In the genomic region with DNA sequence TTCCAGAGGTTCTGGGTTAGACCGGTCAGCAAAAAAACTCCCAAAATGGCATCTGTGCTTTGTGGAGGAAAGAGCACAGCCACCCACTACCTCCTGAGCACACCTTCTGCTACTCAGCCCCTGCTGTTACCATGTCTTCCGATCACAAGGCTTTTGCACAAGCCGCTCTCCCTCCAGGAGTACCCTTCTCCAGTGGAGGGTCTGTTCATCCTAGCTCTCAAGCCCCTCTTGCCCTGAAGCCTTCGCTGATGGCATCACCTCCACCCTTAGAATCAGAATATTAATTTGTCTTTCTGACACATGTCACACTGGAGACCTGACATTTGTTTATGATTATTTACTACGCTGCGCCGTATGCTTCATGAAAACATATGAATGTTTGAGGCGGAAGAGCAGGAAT, we compare ENCODE assay signal across 9 mouse cellular contexts. TPM values are rescaled to one million over a fixed set of nuclear protein-coding genes. Genes with fewer than 3 reads are reported as not detected.
A peak's percentile ranks its signal among the peaks of the same experiment; 100 is the strongest.
DNase-seq lines count a peak whose midpoint lies in the region; ATAC-seq and TF ChIP-seq lines count a peak whose summit lies in the region.
"Had no signal": no experiment of that assay in that cellular context is flagged by ENCODE, and none has a peak within 500 bp of the region (broad histone marks: within the 10 kb centered on the region; RNA-seq: fewer than 3 reads in every experiment).

No protein-coding gene starts in this region.

- no peaks in the 10 kb centered on the region for H3K9me3 ChIP-seq in heart, embryonic 14.5 days (ENCODE audit: control insufficient read depth, low read length)
- H3K9me3 ChIP-seq in hindbrain, embryonic 11.5 days (ENCODE audit: control insufficient read depth, low read length), result no peaks in the 10 kb centered on the region
- no peaks in the 10 kb centered on the region for H3K9me3 ChIP-seq in midbrain, embryonic 11.5 days (ENCODE audit: control insufficient read depth, low read length)

- intact Hi-C loops in heart, postnatal 10 days (cut with DNase I), result no loop called here

- no peak for DNase-seq in heart, postnatal 10 days
- no peak for DNase-seq in hindbrain, embryonic 11.5 days (ENCODE audit: low spot score)
- DNase-seq in midbrain, embryonic 11.5 days (ENCODE audit: low spot score, missing footprints), result peak; percentile 90
- no peak for DNase-seq in cerebellum, adult 9-10 months
- no peak for DNase-seq in layer of hippocampus, adult 18-20 months (ENCODE audit: low spot score in 2 of 2)
- no peak for DNase-seq in left cerebral cortex, adult 18-20 months (ENCODE audit: low spot score in 2 of 2)

- TF ChIP-seq CTCF in bone marrow, adult 2 months (IDR thresholded peaks at IDR 0.05; ENCODE audit: control insufficient read depth, insufficient read depth, low read length), result no peak

- no peaks in the 10 kb centered on the region for H3K36me3 ChIP-seq in heart, embryonic 14.5 days (ENCODE audit: control insufficient read depth, insufficient read depth, low read length)
- no peaks in the 10 kb centered on the region for H3K36me3 ChIP-seq in hindbrain, embryonic 11.5 days (ENCODE audit: control insufficient read depth, insufficient read depth, low read length)
- H3K36me3 ChIP-seq in midbrain, embryonic 11.5 days (ENCODE audit: control insufficient read depth, insufficient read depth, low read length), result no peaks in the 10 kb centered on the region

- H3K4me3 ChIP-seq in heart, embryonic 14.5 days (ENCODE audit: control insufficient read depth in 1 of 2, insufficient read depth in 1 of 2, low read depth in 1 of 2, low read length in 2 of 2), result peak overlapping the region; percentile 74 to 86
- H3K4me3 ChIP-seq in bone marrow, adult 2 months (replicated peaks; ENCODE audit: control insufficient read depth, low read depth, low read length), result peak overlapping the region; percentile 21
- H3K4me3 ChIP-seq in hindbrain, embryonic 11.5 days (ENCODE audit: low read depth, low read length), result peak overlapping the region; percentile 74
- peak overlapping the region; percentile 66 for H3K4me3 ChIP-seq in midbrain, embryonic 11.5 days (ENCODE audit: low read depth, low read length)

- H3K9ac ChIP-seq in heart, embryonic 14.5 days (ENCODE audit: low read length), result peak overlapping the region; percentile 86
- H3K9ac ChIP-seq in hindbrain, embryonic 11.5 days (ENCODE audit: low read depth, low read length), result peak overlapping the region; percentile 83
- H3K9ac ChIP-seq in midbrain, embryonic 11.5 days (ENCODE audit: low read length), result peak overlapping the region; percentile 88

- WGBS in heart, embryonic 14.5 days, result 28% methylated on average over 8 of the region's 8 CpGs
- WGBS in bone marrow, adult 2 months, result 35% methylated on average over 8 of the region's 8 CpGs
- 23% methylated on average over 8 of the region's 8 CpGs for WGBS in hindbrain, embryonic 11.5 days
- WGBS in midbrain, embryonic 11.5 days, result 26% methylated on average over 8 of the region's 8 CpGs

- TF ChIP-seq POLR2A in bone marrow, adult 2 months (IDR thresholded peaks at IDR 0.05; ENCODE audit: borderline replicate concordance, control insufficient read depth, low read depth, low read length), result no peak

- peak overlapping the region; percentile 82 for H3K4me2 ChIP-seq in heart, embryonic 14.5 days (ENCODE audit: low read length)
- peak overlapping the region; percentile 95 for H3K4me2 ChIP-seq in hindbrain, embryonic 11.5 days (replicated peaks; ENCODE audit: low read depth, low read length)
- H3K4me2 ChIP-seq in midbrain, embryonic 11.5 days, result peak overlapping the region; percentile 91

- H3K27ac ChIP-seq in heart, embryonic 14.5 days (replicated peaks in 1 of 2; ENCODE audit: control insufficient read depth in 1 of 2, insufficient read depth in 1 of 2, low read depth in 2 of 2, low read length in 2 of 2), result peak overlapping the region; percentile 86 to 90; a peak in 3 of 4 replicates
- H3K27ac ChIP-seq in bone marrow, adult 2 months (ENCODE audit: control insufficient read depth, insufficient read depth, low read depth, low read length, poor library complexity), result no peak overlapping the region
- H3K27ac ChIP-seq in hindbrain, embryonic 11.5 days (ENCODE audit: low read depth, low read length), result no peak overlapping the region
- no peak overlapping the region for H3K27ac ChIP-seq in midbrain, embryonic 11.5 days (ENCODE audit: low read depth, low read length)

- peaks cover 12 to 15% of the 10 kb centered on the region in 2 experiments for H3K4me1 ChIP-seq in heart, embryonic 14.5 days (ENCODE audit: control insufficient read depth in 2 of 2, insufficient read depth in 2 of 2, low read length in 2 of 2)
- no peaks in the 10 kb centered on the region for H3K4me1 ChIP-seq in bone marrow, adult 2 months (ENCODE audit: control insufficient read depth, insufficient read depth, low read length)
- peaks cover 5% of the 10 kb centered on the region for H3K4me1 ChIP-seq in hindbrain, embryonic 11.5 days (replicated peaks; ENCODE audit: control insufficient read depth, insufficient read depth, low read length)
- H3K4me1 ChIP-seq in midbrain, embryonic 11.5 days (ENCODE audit: control insufficient read depth, insufficient read depth, low read length), result peaks cover 9% of the 10 kb centered on the region

- ATAC-seq in heart, embryonic 14.5 days (ENCODE audit: insufficient number of reproducible peaks, insufficient read depth, low FRiP score, low read depth), result no peak
- ATAC-seq in hindbrain, embryonic 11.5 days (ENCODE audit: low FRiP score), result peak; percentile 31
- 0 out of 2 replicates have a peak, but pooled peaks have one; percentile 20 for ATAC-seq in midbrain, embryonic 11.5 days (ENCODE audit: low FRiP score)

- H3K27me3 ChIP-seq in heart, embryonic 14.5 days (ENCODE audit: control insufficient read depth, insufficient read depth, low read length), result 0 out of 2 replicates have a peak, but pooled peaks cover 3% of the 10 kb centered on the region
- peaks cover 5% of the 10 kb centered on the region; the same call in 1 of the 2 replicates for H3K27me3 ChIP-seq in hindbrain, embryonic 11.5 days (ENCODE audit: control insufficient read depth, insufficient read depth, low read length)
- peaks cover 7% of the 10 kb centered on the region; the same call in 1 of the 2 replicates for H3K27me3 ChIP-seq in midbrain, embryonic 11.5 days (ENCODE audit: control insufficient read depth, insufficient read depth, low read length)

RNA-seq across cellular contexts. Expression of gene Cluh, which starts 11.8 kb away (rescaled TPM):
- 39.7 and 43.1 TPM in 2 replicates for polyA plus RNA-seq in heart, embryonic 14.5 days (2014; fragmentation: Nextera tagmentation; extraction: Ambion mirVana)
- total RNA-seq in heart, postnatal 10 days (2021), result 100 to 1,000 TPM; 234 to 237 TPM
- polyA plus RNA-seq in bone marrow, adult 2 months (2011; ENCODE audit: insufficient read depth, insufficient read length, low replicate concordance, missing spikeins), result 15.7 and 34.1 TPM in 2 replicates
- polyA plus RNA-seq in hindbrain, embryonic 11.5 days (2014; fragmentation: Nextera tagmentation; extraction: Ambion mirVana), result 8.0 and 8.9 TPM in 2 replicates
- polyA plus RNA-seq in midbrain, embryonic 11.5 days (2014; fragmentation: Nextera tagmentation; extraction: Ambion mirVana), result 9.2 and 10.8 TPM in 2 replicates
- 10 to 100 TPM; 73.7 to 73.9 TPM for total RNA-seq in layer of hippocampus, adult 18-20 months (2021)
- total RNA-seq in left cerebral cortex, adult 18-20 months (2021), result 10 to 100 TPM; 69.0 to 71.1 TPM

RNA-seq across cellular contexts. Expression of gene Ccdc92b, which starts 18.1 kb away (rescaled TPM):
- 0.32 and 0.67 TPM in 2 replicates for polyA plus RNA-seq in heart, embryonic 14.5 days (2014; fragmentation: Nextera tagmentation; extraction: Ambion mirVana)
- total RNA-seq in heart, postnatal 10 days (2021), result under 1 TPM; 0.45 to 0.52 TPM
- 8.2 and 9.7 TPM in 2 replicates for polyA plus RNA-seq in bone marrow, adult 2 months (2011; ENCODE audit: insufficient read depth, insufficient read length, low replicate concordance, missing spikeins)
- 1.2 and 1.7 TPM in 2 replicates for polyA plus RNA-seq in hindbrain, embryonic 11.5 days (2014; fragmentation: Nextera tagmentation; extraction: Ambion mirVana)
- polyA plus RNA-seq in midbrain, embryonic 11.5 days (2014; fragmentation: Nextera tagmentation; extraction: Ambion mirVana), result 1.1 and 1.6 TPM in 2 replicates
- total RNA-seq in layer of hippocampus, adult 18-20 months (2021), result 10 to 100 TPM; 26.5 to 27.8 TPM
- total RNA-seq in left cerebral cortex, adult 18-20 months (2021), result 10 to 100 TPM; 34.2 to 35.5 TPM
- total RNA-seq: neutrophil, adult 5-6 weeks had no signal

RNA-seq across cellular contexts. Expression of gene Rap1gap2, which starts 26.8 kb away (rescaled TPM):
- 4.3 and 4.7 TPM in 2 replicates for polyA plus RNA-seq in heart, embryonic 14.5 days (2014; fragmentation: Nextera tagmentation; extraction: Ambion mirVana)
- 10 to 100 TPM; 62.1 to 64.6 TPM for total RNA-seq in heart, postnatal 10 days (2021)
- polyA plus RNA-seq in bone marrow, adult 2 months (2011; ENCODE audit: insufficient read depth, insufficient read length, low replicate concordance, missing spikeins), result 3.4 and 9.9 TPM in 2 replicates
- polyA plus RNA-seq in hindbrain, embryonic 11.5 days (2014; fragmentation: Nextera tagmentation; extraction: Ambion mirVana), result 2.7 and 3.1 TPM in 2 replicates
- 2.5 TPM in 2 replicates for polyA plus RNA-seq in midbrain, embryonic 11.5 days (2014; fragmentation: Nextera tagmentation; extraction: Ambion mirVana)
- total RNA-seq in layer of hippocampus, adult 18-20 months (2021), result 100 to 1,000 TPM; 125 to 142 TPM
- total RNA-seq in left cerebral cortex, adult 18-20 months (2021), result 100 to 1,000 TPM; 175 to 181 TPM

Comparison
In these comparisons a context has a peak if more than half of its experiments do, and no peak if none do; other contexts are left out.
1. H3K27ac ChIP-seq: peak in heart, embryonic 14.5 days (2 of 2); none in bone marrow, adult 2 months (single experiment), hindbrain, embryonic 11.5 days (single experiment) and midbrain, embryonic 11.5 days (single experiment).
2. H3K4me3 ChIP-seq: peak in every context shown above with its lines; median percentile 80 in heart, embryonic 14.5 days; 74 in hindbrain, embryonic 11.5 days; 66 in midbrain, embryonic 11.5 days; 21 in bone marrow, adult 2 months.
3. Peak in every context shown above with its lines, with median percentiles within 50 percentile points of each other: H3K4me2 ChIP-seq and H3K9ac ChIP-seq.